In the genomic region with DNA sequence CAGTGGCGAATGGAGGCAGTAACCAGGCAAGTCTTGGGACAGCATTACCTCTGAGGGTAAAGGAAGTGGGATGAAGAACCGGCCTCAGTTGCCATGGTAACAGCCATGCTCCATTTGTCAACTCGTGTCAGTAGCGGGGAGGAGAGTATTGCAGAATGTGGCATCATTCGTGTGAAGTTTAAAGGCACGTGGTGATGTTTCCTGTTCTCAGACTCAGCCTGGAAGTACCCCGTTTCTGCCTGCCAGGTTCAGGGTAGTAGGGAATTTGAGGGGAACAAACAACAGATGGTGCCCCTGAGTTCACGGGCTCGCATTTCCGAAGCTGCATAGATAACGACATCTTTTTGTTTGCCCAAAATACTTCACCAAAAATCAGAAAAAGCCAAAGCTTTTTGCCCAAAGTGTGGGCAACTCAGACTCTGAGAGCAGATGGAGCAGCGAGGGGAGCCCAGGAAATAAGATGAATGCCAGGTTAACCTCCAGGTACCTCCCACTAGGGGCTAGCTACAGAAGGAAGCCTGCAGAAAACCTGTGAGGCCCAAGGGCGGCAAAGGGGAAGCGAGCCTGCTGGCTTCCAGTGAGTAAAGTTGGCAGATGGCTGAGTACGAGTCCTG, we compare ENCODE assay signal across 9 mouse cellular contexts. TPM values are rescaled to one million over a fixed set of nuclear protein-coding genes. Genes with fewer than 3 reads are reported as not detected.
DNase-seq lines count a peak whose midpoint lies in the region; ATAC-seq and TF ChIP-seq lines count a peak whose summit lies in the region.
"Had no signal": no experiment of that assay in that cellular context is flagged by ENCODE, and none has a peak within 500 bp of the region (broad histone marks: within the 10 kb centered on the region; RNA-seq: fewer than 3 reads in every experiment).

No protein-coding gene starts in this region.

- peak overlapping the region; percentile 45; the same call in 1 of the 2 replicates for H3K4me2 ChIP-seq in CH12.LX (ENCODE audit: insufficient read depth, low read depth, poor library complexity, severe bottlenecking)
- H3K4me2 ChIP-seq in hindbrain, embryonic 14.5 days (replicated peaks) = peak overlapping the region; percentile 26
- no peak overlapping the region for H3K4me2 ChIP-seq in limb, embryonic 11.5 days (ENCODE audit: low read depth, severe bottlenecking)

- DNase-seq in A20 (ENCODE audit: low read depth, low spot score) = peak; percentile 86
- DNase-seq in CH12.LX (ENCODE audit: extremely low read depth) = peak; percentile 93
- peak; percentile 90 for DNase-seq in embryo, embryonic 10.5 days (ENCODE audit: low spot score)
- DNase-seq in hindbrain, embryonic 14.5 days (ENCODE audit: low spot score) = peak; percentile 81
- DNase-seq in limb, embryonic 11.5 days (ENCODE audit: low spot score) = peak; percentile 70
- peak; percentile 89 for DNase-seq in naive thymus-derived CD4-positive, alpha-beta T cell, adult 2 months (ENCODE audit: low read depth)
- DNase-seq in urinary bladder, adult 2 months (ENCODE audit: low spot score) = no peak

- peak overlapping the region; percentile 53 for H3K27ac ChIP-seq in CH12.LX (ENCODE audit: insufficient read depth, low read depth)
- peak overlapping the region; percentile 53; the same call in 1 of the 2 replicates for H3K27ac ChIP-seq in hindbrain, embryonic 14.5 days
- no peak overlapping the region for H3K27ac ChIP-seq in limb, embryonic 11.5 days (replicated peaks; ENCODE audit: low read depth, low read length)

- no peaks in the 10 kb centered on the region for H3K9me3 ChIP-seq in CH12.LX (replicated peaks; ENCODE audit: low read length)
- H3K9me3 ChIP-seq in hindbrain, embryonic 14.5 days (ENCODE audit: control insufficient read depth, low read length) = no peaks in the 10 kb centered on the region
- H3K9me3 ChIP-seq in limb, embryonic 11.5 days (ENCODE audit: control insufficient read depth, low read length) = no peaks in the 10 kb centered on the region

- no peak for TF ChIP-seq CTCF in CH12.LX (conservative IDR thresholded peaks at IDR 0.05 in 1 of 2, IDR thresholded peaks at IDR 0.05 in 1 of 2; ENCODE audit: low read depth in 2 of 2, low read length in 2 of 2)

- peak; percentile 73 for ATAC-seq in hindbrain, embryonic 14.5 days (ENCODE audit: low FRiP score)
- ATAC-seq in limb, embryonic 11.5 days (ENCODE audit: insufficient number of reproducible peaks, low FRiP score, low TSS enrichment, low read depth) = peak; percentile 49; the same call in 1 of the 2 replicates

- peaks cover 9 to 30% of the 10 kb centered on the region in 2 experiments for H3K4me1 ChIP-seq in CH12.LX (ENCODE audit: control insufficient read depth in 1 of 2, insufficient read depth in 2 of 2)
- peaks cover 19% of the 10 kb centered on the region for H3K4me1 ChIP-seq in hindbrain, embryonic 14.5 days (replicated peaks; ENCODE audit: control insufficient read depth, insufficient read depth, low read length)
- H3K4me1 ChIP-seq in limb, embryonic 11.5 days (ENCODE audit: control insufficient read depth, insufficient read depth, low read length) = peaks cover 23% of the 10 kb centered on the region

- WGBS in hindbrain, embryonic 14.5 days = 17% methylated on average over 15 of the region's 15 CpGs
- WGBS in limb, embryonic 11.5 days = 19% methylated on average over 15 of the region's 15 CpGs

- TF ChIP-seq EP300 in CH12.LX (IDR thresholded peaks at IDR 0.05; ENCODE audit: low read length) = no peak

- TF ChIP-seq POLR2A in CH12.LX (IDR thresholded peaks at IDR 0.05; ENCODE audit: low read depth, low read length) = peak; percentile 14; the same call in 1 of the 2 replicates

- no peaks in the 10 kb centered on the region for H3K79me2 ChIP-seq in CH12.LX (replicated peaks; ENCODE audit: control insufficient read depth, extremely low read depth, insufficient read depth, poor library complexity, severe bottlenecking)

- H3K36me3 ChIP-seq in CH12.LX (replicated peaks in 1 of 2; ENCODE audit: control insufficient read depth in 1 of 2, insufficient read depth in 1 of 2, low read length in 1 of 2) = no peaks in the 10 kb centered on the region
- H3K36me3 ChIP-seq in hindbrain, embryonic 14.5 days (replicated peaks; ENCODE audit: control insufficient read depth, insufficient read depth) = no peaks in the 10 kb centered on the region
- H3K36me3 ChIP-seq in limb, embryonic 11.5 days (ENCODE audit: control insufficient read depth, insufficient read depth, low read length) = no peaks in the 10 kb centered on the region

- TF ChIP-seq RAD21 in CH12.LX (IDR thresholded peaks at IDR 0.05; ENCODE audit: low read depth, low read length) = no peak

- in situ Hi-C loops in CH12.LX (cut with MboI; ENCODE audit: low pct_ligation_motif_present, low pct_unique_long_range_greater_than_20kb, low sequenced_read_pairs) = no loop called here

- H3K27me3 ChIP-seq in CH12.LX (replicated peaks) = no peaks in the 10 kb centered on the region
- no peaks in the 10 kb centered on the region for H3K27me3 ChIP-seq in hindbrain, embryonic 14.5 days (ENCODE audit: control insufficient read depth, insufficient read depth, low read length)
- H3K27me3 ChIP-seq in limb, embryonic 11.5 days (ENCODE audit: control insufficient read depth, insufficient read depth, low read length) = no peaks in the 10 kb centered on the region

- dilution Hi-C loops in CH12.LX (cut with MboI; ENCODE audit: extremely low pct_ligation_motif_present, extremely low pct_unique_long_range_greater_than_20kb, low sequenced_read_pairs) = no loop called here

- H3K9ac ChIP-seq in CH12.LX (ENCODE audit: insufficient read depth, low read depth) = peak overlapping the region; percentile 61
- no peak overlapping the region for H3K9ac ChIP-seq in hindbrain, embryonic 14.5 days
- H3K9ac ChIP-seq in limb, embryonic 11.5 days (ENCODE audit: low read length) = no peak overlapping the region

- no peak overlapping the region for H3K4me3 ChIP-seq in CH12.LX (replicated peaks in 1 of 3; ENCODE audit: low read depth in 2 of 3, low read length in 2 of 3, poor library complexity in 1 of 3)
- H3K4me3 ChIP-seq in hindbrain, embryonic 14.5 days (replicated peaks; ENCODE audit: low read length) = no peak overlapping the region
- no peak overlapping the region for H3K4me3 ChIP-seq in limb, embryonic 11.5 days (ENCODE audit: low read depth, low read length)

TF ChIP-seq in CH12.LX, 34 proteins besides CTCF, POLR2A, EP300 and RAD21:
- peak; percentile 91 for TF ChIP-seq MYC (IDR thresholded peaks at IDR 0.05; ENCODE audit: low read depth, low read length)
- no peak for TF ChIP-seq MAZ (IDR thresholded peaks at IDR 0.05; ENCODE audit: low read depth, low read length)
- TF ChIP-seq MXI1 (IDR thresholded peaks at IDR 0.05; ENCODE audit: low read depth, low read length) = peak; percentile 82; the same call in 1 of the 2 replicates
- TF ChIP-seq MAX (IDR thresholded peaks at IDR 0.05; ENCODE audit: low read length) = peak; percentile 97
- TF ChIP-seq BHLHE40 (IDR thresholded peaks at IDR 0.05; ENCODE audit: low read depth, low read length) = peak; percentile 90
- TF ChIP-seq CHD1 (IDR thresholded peaks at IDR 0.05; ENCODE audit: low read depth, low read length) = no peak

RNA-seq across cellular contexts. Expression of gene Gm11077, which starts 50.3 kb away (rescaled TPM):
- total RNA-seq in CH12.LX (2012; rRNA removed) (not detected in 2 replicates), CH12.LX (2014; rRNA removed) (not detected in 2 replicates)
- polyA plus RNA-seq in CH12.LX (2012; ENCODE audit: insufficient read length, low read depth) = not detected in 2 replicates
- not detected in 2 replicates for polyA plus RNA-seq in hindbrain, embryonic 14.5 days (2014; fragmentation: Nextera tagmentation; extraction: Ambion mirVana)
- not detected in 2 replicates for polyA plus RNA-seq in limb, embryonic 11.5 days (2014; fragmentation: Nextera tagmentation; extraction: Ambion mirVana)
- not detected in 2 replicates for polyA plus RNA-seq in urinary bladder, adult 2 months (2012; rRNA removed)
- polyA plus RNA-seq: frontal cortex, adult 2 months; small intestine, adult 2 months had no signal

RNA-seq across cellular contexts. Expression of gene Aebp2, which starts 56.3 kb away (rescaled TPM):
- total RNA-seq in CH12.LX (2012; rRNA removed) (59.9 and 76.8 TPM in 2 replicates), CH12.LX (2014; rRNA removed) (54.4 and 62.1 TPM in 2 replicates)
- polyA plus RNA-seq in CH12.LX (2012; ENCODE audit: insufficient read length, low read depth) = 63.3 and 70.8 TPM in 2 replicates
- 10.6 and 11.3 TPM in 2 replicates for polyA plus RNA-seq in hindbrain, embryonic 14.5 days (2014; fragmentation: Nextera tagmentation; extraction: Ambion mirVana)
- polyA plus RNA-seq in limb, embryonic 11.5 days (2014; fragmentation: Nextera tagmentation; extraction: Ambion mirVana) = 12.4 and 14.1 TPM in 2 replicates
- 32.5 and 38.1 TPM in 2 replicates for polyA plus RNA-seq in urinary bladder, adult 2 months (2012; rRNA removed)
